Mouse (Mus musculus): Measurements from ENCODE around the gene Pitpnm3. TPM values are rescaled to one million over a fixed set of nuclear protein-coding genes. Genes with fewer than 3 reads are reported as not detected.

Gene Pitpnm3
- polyA plus RNA-seq, 2 experiments: 0.01 to 0.13 TPM

DNA sequence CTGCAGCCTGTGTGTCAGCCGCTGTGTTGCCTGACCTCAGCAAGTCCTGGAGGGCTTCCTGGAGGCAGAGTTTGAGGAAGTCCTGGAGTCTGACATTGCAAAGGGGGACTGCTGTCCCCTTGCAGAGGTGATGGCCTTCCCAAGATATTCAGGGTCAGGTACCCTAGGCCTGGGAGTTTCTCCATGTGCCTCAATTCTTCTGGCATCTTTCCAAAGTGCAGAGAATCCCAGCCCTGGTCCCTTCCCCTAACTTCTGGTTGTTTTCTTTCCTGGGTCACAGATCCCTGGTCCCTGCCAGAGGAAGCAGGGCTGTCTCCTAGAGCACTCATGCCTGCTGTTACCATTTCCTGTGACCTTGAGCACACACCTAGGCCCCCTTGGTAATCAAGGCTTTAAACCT is 3.9 kb downstream of the Pitpnm3 start:
- Histone ChIP-seq H3K27me3 (ENCODE audit: control insufficient read depth, insufficient read depth, low read length) (peaks cover 32% of the 10 kb centered on the region), H3K9me3 (ENCODE audit: control insufficient read depth, low read length) (no peaks in the 10 kb centered on the region), H3K4me1 (replicated peaks; ENCODE audit: control insufficient read depth in 2 of 2, insufficient read depth in 2 of 2, low read length in 1 of 2) (0 out of 4 replicates have a peak, but pooled peaks cover 0 to 2% of the 10 kb centered on the region in 2 experiments), H3K4me2 (ENCODE audit: low read depth) (no peak overlapping the region), H3K27ac (no peak overlapping the region), H3K36me3 (replicated peaks; ENCODE audit: control insufficient read depth, insufficient read depth, low read depth) (no peaks in the 10 kb centered on the region), H3K4me3 (ENCODE audit: insufficient read depth in 1 of 2, low read depth in 2 of 2, low read length in 2 of 2) (no peak overlapping the region), H3K9ac (replicated peaks) (no peak overlapping the region)
- TF ChIP-seq CTCF (IDR thresholded peaks at IDR 0.05; ENCODE audit: low read depth) (no peak), EP300 (IDR thresholded peaks at IDR 0.05; ENCODE audit: low read depth) (no peak)
- no peak for ATAC-seq (ENCODE audit: insufficient read depth)
- no peak for DNase-seq (ENCODE audit: low read depth in 3 of 3, low spot score in 3 of 3)
- WGBS (ENCODE audit: insufficient replicate concordance): 57% methylated on average over 1 of the region's 1 CpGs

- DNase-seq (ENCODE audit: low read depth in 3 of 3, low spot score in 3 of 3) (no peak), ATAC-seq (ENCODE audit: insufficient read depth) (no peak)
- Histone ChIP-seq H3K9ac (replicated peaks) (no peak overlapping the region), H3K9me3 (ENCODE audit: control insufficient read depth, low read length) (no peaks in the 10 kb centered on the region), H3K27me3 (ENCODE audit: control insufficient read depth, insufficient read depth, low read length) (peaks cover 24% of the 10 kb centered on the region), H3K36me3 (replicated peaks; ENCODE audit: control insufficient read depth, insufficient read depth, low read depth) (no peaks in the 10 kb centered on the region), H3K4me3 (ENCODE audit: insufficient read depth in 1 of 2, low read depth in 2 of 2, low read length in 2 of 2) (no peak overlapping the region), H3K27ac (no peak overlapping the region), H3K4me2 (ENCODE audit: low read depth) (no peak overlapping the region), H3K4me1 (replicated peaks; ENCODE audit: control insufficient read depth in 2 of 2, insufficient read depth in 2 of 2, low read length in 1 of 2) (0 out of 4 replicates have a peak, but pooled peaks cover 0 to 2% of the 10 kb centered on the region in 2 experiments)
- whole genome bisulfite sequencing (ENCODE audit: insufficient replicate concordance): 59% methylated on average over 3 of the region's 3 CpGs
- no peak for TF ChIP-seq CTCF (IDR thresholded peaks at IDR 0.05; ENCODE audit: low read depth)
- TF ChIP-seq EP300 (IDR thresholded peaks at IDR 0.05; ENCODE audit: low read depth): no peak
These were observed 4.7 kb downstream of the Pitpnm3 start for GRCm38 (mm10) chr11:72130905-72131304.

GRCm38 (mm10) chr11:72130472-72130871 is 5.1 kb downstream of the Pitpnm3 start:
- Histone ChIP-seq H3K36me3 (replicated peaks; ENCODE audit: control insufficient read depth, insufficient read depth, low read depth) (no peaks in the 10 kb centered on the region), H3K27me3 (ENCODE audit: control insufficient read depth, insufficient read depth, low read length) (peaks cover 20% of the 10 kb centered on the region), H3K9ac (replicated peaks) (no peak overlapping the region), H3K4me3 (ENCODE audit: insufficient read depth in 1 of 2, low read depth in 2 of 2, low read length in 2 of 2) (no peak overlapping the region), H3K9me3 (ENCODE audit: control insufficient read depth, low read length) (no peaks in the 10 kb centered on the region), H3K27ac (no peak overlapping the region), H3K4me2 (ENCODE audit: low read depth) (no peak overlapping the region), H3K4me1 (replicated peaks; ENCODE audit: control insufficient read depth in 2 of 2, insufficient read depth in 2 of 2, low read length in 1 of 2) (0 out of 4 replicates have a peak, but pooled peaks cover 0 to 2% of the 10 kb centered on the region in 2 experiments)
- 46% methylated on average over 3 of the region's 3 CpGs for WGBS (ENCODE audit: insufficient replicate concordance)
- ATAC-seq (ENCODE audit: insufficient read depth): no peak
- no peak for DNase-seq (ENCODE audit: low read depth in 3 of 3, low spot score in 3 of 3)
- TF ChIP-seq CTCF (IDR thresholded peaks at IDR 0.05; ENCODE audit: low read depth): no peak
- TF ChIP-seq EP300 (IDR thresholded peaks at IDR 0.05; ENCODE audit: low read depth): no peak

GRCm38 (mm10) chr11:72130021-72130420 is 5.6 kb downstream of the Pitpnm3 start:
- no peak for TF ChIP-seq EP300 (IDR thresholded peaks at IDR 0.05; ENCODE audit: low read depth)
- no peak for TF ChIP-seq CTCF (IDR thresholded peaks at IDR 0.05; ENCODE audit: low read depth)
- Histone ChIP-seq H3K9me3 (ENCODE audit: control insufficient read depth, low read length) (no peaks in the 10 kb centered on the region), H3K4me2 (ENCODE audit: low read depth) (no peak overlapping the region), H3K9ac (replicated peaks) (no peak overlapping the region), H3K27me3 (ENCODE audit: control insufficient read depth, insufficient read depth, low read length) (peaks cover 15% of the 10 kb centered on the region), H3K27ac (no peak overlapping the region), H3K4me3 (ENCODE audit: insufficient read depth in 1 of 2, low read depth in 2 of 2, low read length in 2 of 2) (no peak overlapping the region), H3K36me3 (replicated peaks; ENCODE audit: control insufficient read depth, insufficient read depth, low read depth) (no peaks in the 10 kb centered on the region), H3K4me1 (replicated peaks; ENCODE audit: control insufficient read depth in 2 of 2, insufficient read depth in 2 of 2, low read length in 1 of 2) (0 out of 4 replicates have a peak, but pooled peaks cover 0 to 2% of the 10 kb centered on the region in 2 experiments)
- 15% methylated on average over 11 of the region's 11 CpGs for WGBS (ENCODE audit: insufficient replicate concordance)
- ATAC-seq (ENCODE audit: insufficient read depth) (no peak), DNase-seq (ENCODE audit: low read depth in 3 of 3, low spot score in 3 of 3) (no peak)

DNA sequence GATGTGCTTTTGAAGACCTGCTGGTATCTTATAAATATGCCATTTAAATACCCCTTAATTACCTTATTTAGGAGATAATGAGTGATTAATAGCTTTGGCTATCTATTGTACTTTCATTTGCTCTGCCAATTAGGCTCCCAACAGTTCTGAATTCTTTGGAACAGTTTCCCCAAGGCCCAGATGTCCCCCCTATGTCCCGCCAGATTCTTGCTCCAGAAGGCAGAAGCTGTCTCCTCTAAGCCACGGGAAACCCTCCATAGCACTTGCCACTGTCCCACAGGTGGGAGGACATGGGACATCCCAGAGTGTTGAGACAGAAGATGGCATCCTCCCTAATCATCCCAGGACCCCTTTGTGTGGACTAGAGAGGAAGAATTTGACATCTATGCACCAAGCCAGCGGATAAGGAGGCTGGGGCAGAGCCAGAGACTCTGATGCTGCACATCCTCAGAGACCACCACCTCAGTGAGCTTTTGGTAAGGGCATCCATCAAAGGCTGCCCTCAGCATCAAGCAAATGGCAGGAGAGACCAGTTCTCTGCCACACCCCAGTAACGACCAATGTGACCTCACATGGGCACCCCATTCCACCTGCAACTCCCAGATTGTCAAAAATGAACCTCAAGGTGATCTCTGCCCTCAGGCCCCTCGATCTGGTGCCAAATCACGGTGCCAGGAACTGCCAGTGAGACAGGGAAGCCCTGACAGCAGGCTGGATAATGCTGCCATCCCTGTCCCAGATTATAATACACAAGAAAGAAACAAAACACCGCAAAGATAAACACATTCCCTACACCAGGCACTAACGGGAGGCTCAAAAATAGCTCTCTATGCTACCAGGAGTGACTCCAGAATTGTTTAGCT is 6.3 kb downstream of the Pitpnm3 start:
- Histone ChIP-seq H3K9me3 (ENCODE audit: control insufficient read depth, low read length) (no peaks in the 10 kb centered on the region), H3K4me1 (replicated peaks; ENCODE audit: control insufficient read depth in 2 of 2, insufficient read depth in 2 of 2, low read length in 1 of 2) (0 out of 4 replicates have a peak, but pooled peaks cover 0 to 2% of the 10 kb centered on the region in 2 experiments), H3K4me2 (ENCODE audit: low read depth) (no peak overlapping the region), H3K27ac (no peak overlapping the region), H3K4me3 (ENCODE audit: insufficient read depth in 1 of 2, low read depth in 2 of 2, low read length in 2 of 2) (no peak overlapping the region), H3K36me3 (replicated peaks; ENCODE audit: control insufficient read depth, insufficient read depth, low read depth) (no peaks in the 10 kb centered on the region), H3K27me3 (ENCODE audit: control insufficient read depth, insufficient read depth, low read length) (peaks cover 7% of the 10 kb centered on the region), H3K9ac (replicated peaks) (no peak overlapping the region)
- ATAC-seq (ENCODE audit: insufficient read depth) (no peak), DNase-seq (ENCODE audit: low read depth in 3 of 3, low spot score in 3 of 3) (no peak)
- 45% methylated on average over 8 of the region's 8 CpGs for WGBS (ENCODE audit: insufficient replicate concordance)
- TF ChIP-seq EP300 (IDR thresholded peaks at IDR 0.05; ENCODE audit: low read depth): no peak
- TF ChIP-seq CTCF (IDR thresholded peaks at IDR 0.05; ENCODE audit: low read depth): no peak

Data from liver, embryonic 14.5 days (tissue).